22 mouse cellular contexts compared by ENCODE assay signal in genomic region chr3:97239793-97240192, GRCm38 (mm10). TPM values are rescaled to one million over a fixed set of nuclear protein-coding genes. Genes with fewer than 3 reads are reported as not detected.
DNase-seq lines count a peak whose midpoint lies in the region; ATAC-seq lines count a peak whose summit lies in the region.
"Had no signal": no experiment of that assay in that cellular context is flagged by ENCODE, and none has a peak within 500 bp of the region (broad histone marks: within the 10 kb centered on the region; RNA-seq: fewer than 3 reads in every experiment).

No protein-coding gene starts in this region.

- no peak overlapping the region for H3K4me3 ChIP-seq in midbrain, embryonic 13.5 days (replicated peaks)

- no peaks in the 10 kb centered on the region for H3K9me3 ChIP-seq in midbrain, embryonic 13.5 days
- H3K9me3 ChIP-seq: G1E had no signal

- 94% methylated on average over 6 of the region's 6 CpGs for WGBS in midbrain, embryonic 13.5 days

- no peaks in the 10 kb centered on the region for H3K36me3 ChIP-seq in midbrain, embryonic 13.5 days
- H3K36me3 ChIP-seq: G1E had no signal

- H3K27ac ChIP-seq in midbrain, embryonic 13.5 days, result no peak overlapping the region

- peaks cover 16% of the 10 kb centered on the region for H3K4me1 ChIP-seq in midbrain, embryonic 13.5 days (replicated peaks)

- DNase-seq in frontal cortex, postnatal 14 days (ENCODE audit: low spot score in 2 of 2), result no peak
- peak; percentile 17 for DNase-seq in heart, adult 11 months
- no peak for DNase-seq in heart, adult 8-10 months (ENCODE audit: low spot score)
- peak; percentile 56 for DNase-seq in brain, adult 2 months (ENCODE audit: low read depth, low spot score)
- DNase-seq: adrenal gland, adult 2 months; adrenal gland, adult 8-10 months; adrenal gland, postnatal 10 days; adrenal gland, postnatal 14 days; adrenal gland, postnatal 25 days; adrenal gland, postnatal 36 days; B cell, adult 2 months; cerebellum, adult 11 months; cerebellum, adult 11-12 months; cerebellum, adult 18-20 months; cerebellum, adult 2 months had no signal

- peak; percentile 50 for ATAC-seq in frontal cortex, adult (ENCODE audit: low TSS enrichment)
- no peak for ATAC-seq in midbrain, embryonic 13.5 days
- ATAC-seq: activated CD4-positive, CD25-positive, alpha-beta regulatory T cell, adult 4 months; CD4-positive, CD25-positive, alpha-beta regulatory T cell, adult 4 months; Patski had no signal

- H3K27me3 ChIP-seq in midbrain, embryonic 13.5 days, result no peaks in the 10 kb centered on the region
- H3K27me3 ChIP-seq: CH12.LX, Patski had no signal

- no peak overlapping the region for H3K4me2 ChIP-seq in midbrain, embryonic 13.5 days (replicated peaks)

- H3K9ac ChIP-seq in midbrain, embryonic 13.5 days (replicated peaks), result no peak overlapping the region

RNA-seq across cellular contexts. Expression of gene Bcl9, which starts 57.9 kb away (rescaled TPM):
- 10 to 100 TPM; 16.8 to 26.1 (median 24.4) TPM for total RNA-seq in heart, adult 8-10 months (2022)
- 98.7 and 111 TPM in 2 replicates for polyA plus RNA-seq in midbrain, embryonic 13.5 days (2015; fragmentation: Nextera tagmentation; extraction: Ambion mirVana)

Comparison
In these comparisons a context has a peak if more than half of its experiments do, and no peak if none do; other contexts are left out.
1. DNase-seq: peak in heart, adult 11 months (single experiment) and brain, adult 2 months (single experiment); none in frontal cortex, postnatal 14 days (0 of 2) and heart, adult 8-10 months (single experiment).